Mouse (Mus musculus) hindbrain, embryonic 10.5 days (tissue): Measurements from ENCODE around the gene Pafah2. TPM values are rescaled to one million over a fixed set of nuclear protein-coding genes. Genes with fewer than 3 reads are reported as not detected.

Experiments used
- DNase-seq: peaks from one replicate; pipeline ENCODE4 v3.0.0-alpha.2; 2017; ENCODE audit warnings: low spot score
- H3K27ac ChIP-seq: fragments of 300-500 bp; sonication (generic); 2 replicates; pipeline ENCODE4 v1.5.1; 2016; ENCODE audit warnings: mild to moderate bottlenecking, moderate library complexity
- H3K27me3 ChIP-seq: fragments of 300-500 bp; sonication (generic); 2 replicates; pipeline ENCODE4 v1.6.1; 2016; ENCODE audit warnings: mild to moderate bottlenecking; ENCODE audit not compliant: poor library complexity, insufficient read depth, severe bottlenecking
- H3K36me3 ChIP-seq: fragments of 300-500 bp; sonication (generic); 2 replicates; pipeline ENCODE4 v1.6.1; 2016; ENCODE audit warnings: mild to moderate bottlenecking, moderate library complexity
- H3K4me1 ChIP-seq: fragments of 300-500 bp; sonication (generic); replicated peaks from 2 replicates; pipeline ENCODE4 v1.6.1; 2016; ENCODE audit warnings: mild to moderate bottlenecking
- H3K4me3 ChIP-seq: fragments of 300-500 bp; sonication (generic); 2 replicates; pipeline ENCODE4 v1.5.1; 2016; ENCODE audit warnings: mild to moderate bottlenecking, moderate library complexity
- H3K9me3 ChIP-seq: fragments of 300-500 bp; sonication (generic); 2 replicates; pipeline ENCODE4 v1.6.1; 2016; ENCODE audit warnings: mild to moderate bottlenecking, moderate library complexity
- WGBS: fragments of 180-500 bp; shearing (Covaris S2); methylation state at CpG from one replicate; pipeline ENCODE4 v1.1.7; 2016; 5-methylcytosine and 5-hydroxymethylcytosine counted together
- polyA plus RNA-seq: library from polyadenylated mRNA; unstranded; fragments of >200 nt; fragmentation: Nextera tagmentation; extraction: Ambion mirVana; gene quantifications from 2 replicates; pipeline ENCODE4 v1.2.1, GENCODE M21; 2016

Gene Pafah2
- polyA plus RNA-seq, 1 experiment from 2014 or later: 7.9 TPM

DNA sequence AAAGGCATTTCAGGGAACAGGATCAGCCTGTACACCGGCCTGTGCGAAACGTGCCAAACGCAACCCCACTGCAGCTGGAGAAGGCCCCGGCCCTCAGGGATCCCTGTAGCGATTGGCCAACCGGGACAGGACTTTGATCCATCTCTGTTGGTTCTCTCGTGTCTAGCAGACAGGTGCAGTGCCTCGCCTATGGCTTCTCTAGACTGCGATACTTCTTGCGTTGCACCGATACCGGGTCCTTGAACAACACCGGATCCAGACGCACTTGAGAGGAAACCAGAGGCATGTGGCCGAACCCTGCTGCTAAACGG is 38.7 kb upstream of the Pafah2 start:
- peaks cover 50% of the 10 kb centered on the region for H3K27me3 ChIP-seq
- H3K4me3 ChIP-seq: peak overlapping the region; percentile 26
- 38% methylated on average over 17 of the region's 17 CpGs for whole genome bisulfite sequencing
- no peak overlapping the region for H3K27ac ChIP-seq
- no peak for DNase-seq
- no peaks in the 10 kb centered on the region for H3K36me3 ChIP-seq
- H3K9me3 ChIP-seq: no peaks in the 10 kb centered on the region
- peaks cover 42% of the 10 kb centered on the region for H3K4me1 ChIP-seq

DNA sequence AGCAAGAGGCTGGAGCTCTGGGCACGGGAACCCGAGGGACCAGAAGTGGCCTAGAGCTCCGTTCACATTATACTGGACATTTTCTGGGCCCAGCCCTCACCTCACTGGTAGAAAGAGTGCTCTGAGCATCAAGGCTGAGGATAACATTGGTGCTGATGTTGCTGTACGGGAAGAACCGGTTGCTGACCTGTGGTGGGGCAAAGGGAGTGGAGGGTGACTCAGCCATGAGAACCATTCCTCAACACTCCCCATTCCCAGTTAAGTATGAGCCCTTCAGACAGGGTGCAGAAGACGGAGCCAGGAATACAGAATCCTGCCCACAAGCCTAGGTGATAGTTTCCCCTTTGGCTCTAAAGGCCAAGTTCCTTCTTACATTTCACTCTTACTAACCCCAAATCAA is 36.5 kb upstream of the Pafah2 start:
- Histone ChIP-seq H3K27me3 (peaks cover 70% of the 10 kb centered on the region), H3K27ac (no peak overlapping the region), H3K9me3 (no peaks in the 10 kb centered on the region), H3K36me3 (no peaks in the 10 kb centered on the region), H3K4me3 (no peak overlapping the region), H3K4me1 (peaks cover 38% of the 10 kb centered on the region)
- 83% methylated on average over 6 of the region's 6 CpGs for WGBS
- DNase-seq: no peak

DNA sequence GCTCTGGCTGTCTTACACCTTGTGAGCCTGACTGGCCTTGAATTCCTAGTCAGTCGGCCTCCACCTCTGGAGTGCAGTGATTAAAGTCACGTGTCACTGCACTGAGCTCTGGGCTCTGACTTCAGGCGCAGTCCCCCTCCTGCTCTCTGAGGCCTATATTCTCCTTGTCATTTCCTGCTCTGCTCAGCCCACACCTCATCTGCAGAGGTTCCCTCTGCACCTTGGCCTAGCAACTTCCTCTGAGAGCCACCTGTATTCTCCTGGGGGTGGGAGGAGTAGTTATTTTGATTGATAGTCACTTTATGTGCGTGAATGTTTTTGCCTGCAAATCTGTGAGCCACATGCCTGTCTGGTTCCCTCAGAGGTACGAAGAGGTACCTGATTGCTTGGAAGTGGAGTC is 34.9 kb upstream of the Pafah2 start:
- no peak overlapping the region for H3K4me3 ChIP-seq
- no peak overlapping the region for H3K27ac ChIP-seq
- H3K36me3 ChIP-seq: no peaks in the 10 kb centered on the region
- 57% methylated on average over 5 of the region's 5 CpGs for WGBS
- peaks cover 74% of the 10 kb centered on the region for H3K27me3 ChIP-seq
- DNase-seq: no peak
- H3K4me1 ChIP-seq: peaks cover 39% of the 10 kb centered on the region
- H3K9me3 ChIP-seq: no peaks in the 10 kb centered on the region

DNA sequence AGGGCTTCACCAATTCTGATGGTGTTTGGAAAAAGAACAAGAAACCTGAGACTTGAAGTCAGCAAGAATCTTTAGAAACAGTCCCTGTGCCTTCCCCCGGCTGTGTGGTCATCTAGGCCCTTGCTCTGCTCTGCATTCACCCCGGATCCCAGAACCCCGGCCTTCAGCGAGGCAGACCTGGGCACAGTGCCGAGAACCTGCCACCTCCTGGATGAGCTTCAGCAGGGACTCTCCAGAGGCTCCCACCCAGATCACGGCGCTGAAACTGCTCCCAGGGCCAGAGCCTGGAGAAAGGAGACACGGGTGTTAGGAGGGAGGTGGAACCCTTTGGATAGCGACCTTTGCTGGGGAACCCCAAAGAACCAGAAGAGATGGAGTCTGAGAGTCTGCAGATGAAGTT is 34.0 kb upstream of the Pafah2 start:
- 71% methylated on average over 9 of the region's 9 CpGs for WGBS
- H3K27me3 ChIP-seq: peaks cover 76% of the 10 kb centered on the region
- no peak for DNase-seq

DNA sequence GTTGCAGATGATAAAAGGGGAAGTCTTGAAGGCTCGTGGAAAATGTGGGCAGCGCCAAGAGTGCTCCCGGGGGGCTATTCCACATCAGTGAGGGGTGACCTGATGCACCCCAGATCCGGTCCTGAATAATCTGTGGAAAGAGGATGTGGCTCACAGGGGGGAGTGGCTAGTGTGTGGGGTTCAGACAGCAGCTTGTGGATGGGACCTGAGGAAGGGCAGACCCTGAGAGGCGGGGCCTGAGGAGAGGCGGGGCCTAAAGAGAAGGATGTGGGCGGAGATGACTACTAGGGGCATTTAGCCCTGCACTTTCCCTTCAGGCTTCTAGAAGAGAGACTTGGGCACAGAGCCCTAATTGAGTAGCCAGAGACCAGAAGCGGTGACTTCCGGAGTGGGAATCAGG is 33.5 kb upstream of the Pafah2 start:
- no peaks in the 10 kb centered on the region for H3K9me3 ChIP-seq
- H3K4me1 ChIP-seq: peaks cover 29% of the 10 kb centered on the region
- 24% methylated on average over 9 of the region's 9 CpGs for WGBS
- no peak for DNase-seq
- H3K4me3 ChIP-seq: peak overlapping the region; percentile 12
- no peaks in the 10 kb centered on the region for H3K36me3 ChIP-seq
- peaks cover 75% of the 10 kb centered on the region for H3K27me3 ChIP-seq
- 0 out of 2 replicates have a peak overlapping the region, but pooled peaks have one; percentile 16 for H3K27ac ChIP-seq

More for the DNA sequence above, 34.0 kb upstream of the Pafah2 start:
- Histone ChIP-seq H3K9me3 (no peaks in the 10 kb centered on the region), H3K27ac (no peak overlapping the region), H3K36me3 (no peaks in the 10 kb centered on the region), H3K4me1 (peaks cover 33% of the 10 kb centered on the region), H3K4me3 (no peak overlapping the region)

DNA sequence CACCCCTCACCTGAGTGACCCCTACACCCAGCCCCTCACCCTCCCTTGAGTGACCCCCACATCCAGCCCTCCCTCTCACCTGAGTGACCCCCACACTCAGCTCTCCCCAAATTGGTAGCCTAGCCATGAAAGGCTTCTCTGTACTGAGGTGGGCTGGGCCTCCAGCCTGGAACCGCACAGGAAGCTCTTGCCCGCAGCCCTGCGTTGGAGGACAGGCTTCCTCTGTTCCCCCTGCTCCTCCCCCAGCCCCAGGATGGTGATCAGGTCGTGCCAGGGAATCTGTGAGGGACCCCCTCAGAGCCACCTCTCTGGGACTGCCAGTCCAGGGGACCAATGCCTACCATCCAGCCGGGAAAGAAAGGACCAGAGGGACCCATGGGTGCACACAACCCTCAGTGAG is 30.8 kb upstream of the Pafah2 start:
- WGBS: 43% methylated on average over 5 of the region's 5 CpGs
- H3K27ac ChIP-seq: no peak overlapping the region
- no peaks in the 10 kb centered on the region for H3K9me3 ChIP-seq
- peaks cover 80% of the 10 kb centered on the region for H3K27me3 ChIP-seq
- no peaks in the 10 kb centered on the region for H3K36me3 ChIP-seq
- no peak overlapping the region for H3K4me3 ChIP-seq
- DNase-seq: no peak
- peaks cover 27% of the 10 kb centered on the region for H3K4me1 ChIP-seq

DNA sequence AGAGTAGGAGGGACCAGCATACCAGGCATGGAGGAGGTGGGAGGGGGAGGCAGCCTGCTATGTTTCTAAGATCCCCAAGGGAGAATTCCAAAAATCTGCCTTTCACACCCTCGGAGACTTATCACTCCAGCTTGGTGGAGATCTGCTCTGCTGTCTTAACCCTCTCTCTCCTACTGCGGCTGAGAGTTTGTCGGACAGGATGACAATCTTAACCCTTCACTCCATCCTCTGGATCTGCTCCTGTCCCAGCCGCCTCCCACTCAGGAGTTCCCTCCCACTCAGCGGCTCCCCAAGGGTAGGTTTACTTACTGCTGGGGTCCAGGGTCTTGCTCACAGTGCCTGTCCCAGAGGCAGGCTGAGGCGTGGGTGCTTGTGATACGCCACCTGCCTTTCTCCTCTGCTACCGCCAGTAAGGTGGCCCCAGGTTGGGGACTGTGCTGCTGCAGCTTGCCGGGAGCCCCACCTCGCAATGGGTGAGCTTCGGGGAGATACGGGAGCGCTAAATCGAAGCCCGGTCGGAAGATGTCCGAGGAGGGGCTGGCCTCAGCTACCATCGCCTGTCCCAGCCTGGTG is 25.4 kb upstream of the Pafah2 start:
- Histone ChIP-seq H3K27ac (peak overlapping the region; percentile 46; the same call in 1 of the 2 replicates), H3K4me1 (peaks cover 32% of the 10 kb centered on the region), H3K9me3 (no peaks in the 10 kb centered on the region), H3K36me3 (no peaks in the 10 kb centered on the region), H3K4me3 (peak overlapping the region; percentile 60), H3K27me3 (peaks cover 86% of the 10 kb centered on the region)
- under 1% methylated on average over 18 of the region's 18 CpGs for WGBS
- DNase-seq: peak; percentile 25

DNA sequence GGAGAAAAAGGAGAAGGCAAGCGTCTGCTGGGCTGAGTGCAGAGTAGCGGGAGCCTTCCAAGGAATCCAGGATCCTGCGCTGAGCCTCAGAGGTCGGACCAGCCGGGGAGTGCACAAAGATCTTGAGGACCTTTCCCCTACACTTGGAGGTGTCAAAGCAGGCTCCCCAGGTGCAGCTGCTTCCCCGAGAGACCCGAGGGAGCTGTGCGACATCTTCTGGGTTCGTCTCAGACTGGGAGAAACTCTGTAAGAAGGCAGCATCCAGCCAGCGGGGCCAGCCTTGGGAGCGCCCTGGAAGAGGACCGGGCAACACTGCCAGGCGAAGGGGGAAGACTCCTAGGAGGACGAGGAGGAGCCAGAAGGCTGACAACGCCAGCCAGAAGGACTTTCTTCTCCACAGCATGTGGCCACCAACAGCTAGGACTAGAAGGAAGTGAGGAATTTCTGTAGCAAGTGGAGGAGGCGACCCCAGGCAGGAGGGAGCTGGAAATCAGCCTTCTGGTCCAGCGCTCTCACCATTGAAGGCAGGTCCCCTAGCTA is 24.7 kb upstream of the Pafah2 start:
- WGBS: under 1% methylated on average over 17 of the region's 17 CpGs
- H3K36me3 ChIP-seq: no peaks in the 10 kb centered on the region
- no peak overlapping the region; the same call in 1 of the 2 replicates for H3K27ac ChIP-seq
- no peaks in the 10 kb centered on the region for H3K9me3 ChIP-seq
- DNase-seq: peak; percentile 35
- peak overlapping the region; percentile 60 for H3K4me3 ChIP-seq
- H3K27me3 ChIP-seq: peaks cover 82% of the 10 kb centered on the region
- H3K4me1 ChIP-seq: peaks cover 32% of the 10 kb centered on the region

DNA sequence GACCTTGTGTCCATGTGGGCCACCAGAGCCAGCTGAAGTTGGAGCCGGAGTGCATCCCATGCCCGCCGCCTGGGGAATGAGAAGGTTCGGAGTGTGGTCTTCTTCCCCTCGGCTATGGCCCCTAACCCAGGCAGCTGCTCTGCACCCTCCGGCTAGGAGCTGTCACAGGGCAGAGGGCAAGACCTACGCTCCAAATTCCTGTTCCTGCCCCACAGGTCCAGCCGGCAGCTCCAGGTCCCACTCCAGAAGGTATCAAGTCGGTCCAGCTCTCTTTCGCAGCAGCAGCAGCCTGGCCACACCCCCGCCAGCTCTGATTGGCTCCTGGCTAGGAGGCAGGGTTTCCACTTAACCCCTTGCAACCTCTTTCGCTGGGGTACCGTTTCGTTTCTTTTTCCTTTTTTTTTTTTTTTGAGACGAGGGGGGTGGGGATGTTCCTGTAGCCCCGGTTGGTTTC is 23.8 kb upstream of the Pafah2 start:
- WGBS: under 1% methylated on average over 16 of the region's 16 CpGs
- DNase-seq: peak; percentile 77
- H3K27me3 ChIP-seq: peaks cover 76% of the 10 kb centered on the region
- H3K4me1 ChIP-seq: peaks cover 32% of the 10 kb centered on the region
- no peaks in the 10 kb centered on the region for H3K36me3 ChIP-seq
- peak overlapping the region; percentile 60 for H3K4me3 ChIP-seq
- no peaks in the 10 kb centered on the region for H3K9me3 ChIP-seq
- no peak overlapping the region for H3K27ac ChIP-seq

DNA sequence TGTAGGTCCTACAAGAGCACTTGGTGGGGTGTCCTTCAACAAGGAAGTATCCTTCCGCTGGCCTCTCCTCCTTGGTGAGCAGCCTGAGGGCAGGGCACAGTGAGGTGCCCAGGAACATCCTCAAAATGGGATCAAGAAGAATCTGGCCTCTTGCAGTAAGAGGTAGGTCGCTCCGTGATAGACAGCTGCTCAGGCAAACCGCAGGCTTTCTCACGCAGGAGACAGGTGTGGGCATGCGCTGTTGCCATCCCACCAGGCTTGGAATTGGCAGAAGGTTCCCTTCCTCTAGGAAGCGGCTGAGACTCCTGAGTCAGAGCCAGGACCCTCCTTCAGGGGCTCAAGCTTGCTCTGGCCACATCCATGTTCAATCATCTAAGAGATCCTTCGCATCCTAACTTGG is 22.8 kb upstream of the Pafah2 start:
- H3K9me3 ChIP-seq: no peaks in the 10 kb centered on the region
- WGBS: 88% methylated on average over 8 of the region's 8 CpGs

DNA sequence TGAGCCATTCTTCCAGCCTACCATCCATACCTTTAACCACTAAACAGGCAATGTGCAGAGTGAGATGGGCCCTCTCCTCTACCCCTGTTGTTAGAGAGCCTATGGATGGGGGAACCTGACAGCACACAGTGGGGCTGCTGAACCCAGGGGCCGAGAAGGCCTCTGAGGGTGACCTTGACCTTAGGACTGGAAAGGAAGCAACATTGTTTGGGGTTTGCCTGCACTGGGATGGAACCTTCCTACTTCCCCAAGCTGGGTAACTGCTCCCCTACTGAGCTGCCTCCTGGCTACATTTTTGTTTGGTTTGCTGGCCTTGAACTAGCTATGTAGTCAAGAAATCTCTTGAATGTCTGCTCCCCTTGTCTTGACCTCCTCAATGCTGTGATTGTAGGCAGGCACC is 21.8 kb upstream of the Pafah2 start:
- no peak for DNase-seq
- Histone ChIP-seq H3K27ac (no peak overlapping the region), H3K4me3 (no peak overlapping the region), H3K36me3 (no peaks in the 10 kb centered on the region), H3K27me3 (peaks cover 56% of the 10 kb centered on the region), H3K4me1 (peaks cover 43% of the 10 kb centered on the region), H3K9me3 (no peaks in the 10 kb centered on the region)
- WGBS: 55% methylated on average over 1 of the region's 1 CpGs

More for the DNA sequence above, 22.8 kb upstream of the Pafah2 start:
- no peak for DNase-seq
- Histone ChIP-seq H3K4me3 (no peak overlapping the region), H3K36me3 (no peaks in the 10 kb centered on the region), H3K27me3 (peaks cover 67% of the 10 kb centered on the region), H3K4me1 (peaks cover 36% of the 10 kb centered on the region), H3K27ac (no peak overlapping the region)

DNA sequence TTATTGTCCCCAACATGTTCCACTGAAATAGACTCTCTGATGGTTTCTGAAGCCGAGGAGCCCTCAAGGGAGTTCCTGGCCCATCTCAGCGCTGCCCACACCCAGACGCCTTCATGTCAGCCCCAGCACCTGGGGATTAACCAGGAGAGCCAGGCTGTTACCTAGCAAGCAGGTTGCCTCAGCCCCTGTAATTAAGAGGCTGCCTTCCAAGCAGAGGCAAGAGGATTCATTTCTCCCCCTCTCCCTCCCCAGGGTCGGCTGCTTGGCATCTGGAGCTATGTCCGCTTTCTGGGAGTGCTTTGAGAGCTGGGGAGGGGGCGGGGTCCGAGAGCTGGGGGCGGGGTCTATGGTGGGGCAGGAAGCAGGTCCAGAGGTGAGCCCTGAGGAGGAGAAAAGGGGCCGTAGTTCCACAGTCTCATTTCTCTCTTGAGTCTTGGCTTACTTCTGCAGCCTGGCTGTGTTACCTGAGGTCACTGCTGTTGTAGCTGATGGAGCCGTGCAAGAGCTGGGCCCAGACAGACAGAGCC is 18.0 kb upstream of the Pafah2 start:
- Histone ChIP-seq H3K4me3 (no peak overlapping the region), H3K36me3 (no peaks in the 10 kb centered on the region), H3K27ac (no peak overlapping the region), H3K27me3 (peaks cover 19% of the 10 kb centered on the region), H3K4me1 (peaks cover 13% of the 10 kb centered on the region), H3K9me3 (no peaks in the 10 kb centered on the region)
- 31% methylated on average over 10 of the region's 10 CpGs for WGBS
- DNase-seq: no peak

DNA sequence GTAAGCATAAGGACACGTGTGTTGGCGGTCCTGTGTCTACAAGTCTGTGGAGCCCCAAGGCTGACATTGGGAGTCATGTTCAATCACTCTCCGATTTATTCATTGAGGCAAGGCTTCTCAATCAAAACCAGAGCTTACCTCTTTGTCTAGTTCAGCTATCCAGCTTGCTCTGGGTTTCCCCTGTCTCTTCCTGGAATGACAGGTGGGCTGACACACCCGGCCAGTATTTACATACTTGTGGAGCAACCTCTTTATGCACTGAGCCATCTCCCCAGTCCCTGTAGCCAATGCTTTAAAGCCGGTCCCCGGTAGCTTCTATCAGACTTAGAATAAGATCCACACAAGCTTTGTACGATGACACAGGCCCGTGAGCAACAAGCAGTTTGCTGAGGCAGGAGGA is 16.6 kb upstream of the Pafah2 start:
- H3K4me3 ChIP-seq: no peak overlapping the region
- no peaks in the 10 kb centered on the region for H3K9me3 ChIP-seq
- H3K4me1 ChIP-seq: peaks cover 12% of the 10 kb centered on the region
- no peak overlapping the region for H3K27ac ChIP-seq
- no peak for DNase-seq
- no peaks in the 10 kb centered on the region for H3K36me3 ChIP-seq
- WGBS: 86% methylated on average over 8 of the region's 8 CpGs
- peaks cover 7% of the 10 kb centered on the region for H3K27me3 ChIP-seq
